Mouse (Mus musculus) lung, embryonic 16.5 days (tissue): ENCODE data around the gene Cytl1. TPM values are rescaled to one million over a fixed set of nuclear protein-coding genes. Genes with fewer than 3 reads are reported as not detected.

ENCODE experiments used
- polyA plus RNA-seq: library from polyadenylated mRNA; unstranded; fragments of >200 nt; fragmentation: Nextera tagmentation; extraction: Ambion mirVana; gene quantifications from 2 replicates; pipeline ENCODE4 v1.2.1, GENCODE M21; 2015

Cytl1 gene
- polyA plus RNA-seq, 1 experiment from 2014 or later: 39.2 TPM

Other genes starting within 250 kb of the Cytl1 start
- 0.50 and 0.91 TPM in 2 replicates for gene Stk32b, start 18.3 kb upstream of the Cytl1 start, polyA plus RNA-seq
- 3.3 TPM in 2 replicates for gene Msx1, start 89.1 kb downstream of the Cytl1 start, polyA plus RNA-seq